Mouse (Mus musculus) embryo, embryonic 9.5 days (tissue): ENCODE results near the gene Gm20906.
"Not testable (repeated sequence)": the region's sequence is repeated elsewhere in the genome, so short reads cannot be mapped to it uniquely, and the experiment has no call there.

Experiments used
- DNase-seq: peaks from one replicate; pipeline ENCODE4 v3.0.0-alpha.2; 2017; ENCODE audit errors: extremely low spot score

Gene Gm20906

DNA sequence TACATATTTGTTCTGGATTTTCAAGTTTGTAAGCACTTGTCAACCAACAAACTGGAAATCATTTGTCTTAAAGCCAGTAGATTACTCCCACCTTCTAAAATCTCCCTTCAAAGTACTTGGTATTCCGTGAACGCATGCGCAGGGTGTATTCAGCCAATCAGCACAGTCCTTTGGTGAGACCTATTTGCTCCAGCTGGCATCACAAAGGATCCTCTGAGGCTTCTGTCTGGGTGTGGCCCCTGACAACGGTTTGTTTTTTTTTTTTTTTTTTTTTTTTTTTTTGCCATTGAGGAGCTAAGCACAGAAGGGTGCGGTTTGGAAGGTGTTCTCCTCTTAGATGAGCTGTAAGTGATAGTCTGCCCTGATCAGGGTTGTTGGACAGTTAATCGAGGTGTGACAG, at the start of gene Gm20906:
Gene Gm20906, plus strand, starts transcription at position 301 of the 400 bp plus-strand sequence.
- DNase-seq, result not testable (repeated sequence)
